Mouse (Mus musculus) kidney, postnatal 4 days (tissue): ENCODE data around the gene Micall2.
"Not testable (repeated sequence)": the region's sequence is repeated elsewhere in the genome, so short reads cannot be mapped to it uniquely, and the experiment has no call there.

ENCODE experiments used
- DNase-seq, 2 experiments: peaks; one replicate each; pipeline ENCODE4 v3.0.0; 2021; ENCODE audit warnings: mixed read lengths in 2 of 2

Micall2 gene

DNA sequence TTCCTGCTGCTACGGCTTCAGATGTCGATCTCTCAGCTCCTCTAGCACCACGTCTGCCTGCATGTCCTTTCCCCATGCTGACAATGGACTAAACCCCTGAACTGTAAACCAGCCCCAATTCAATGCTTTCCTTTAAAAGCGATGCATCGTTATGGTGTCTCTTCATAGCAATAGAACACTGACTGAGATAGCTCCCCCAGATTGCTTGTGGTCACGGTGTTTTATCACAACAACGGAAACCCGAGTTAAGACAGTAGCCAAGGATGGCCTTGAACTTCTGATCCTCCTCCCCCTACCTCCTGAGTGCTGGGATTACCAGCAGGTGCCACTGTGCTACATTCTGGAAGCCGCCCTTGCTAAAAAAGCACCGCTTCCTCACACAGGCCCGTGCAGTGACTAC is 8.9 kb downstream of the Micall2 start:
- DNase-seq = no peak

GRCm38 (mm10) chr5:139726186-139726585 is 9.9 kb downstream of the Micall2 start:
- no peak for DNase-seq

DNA sequence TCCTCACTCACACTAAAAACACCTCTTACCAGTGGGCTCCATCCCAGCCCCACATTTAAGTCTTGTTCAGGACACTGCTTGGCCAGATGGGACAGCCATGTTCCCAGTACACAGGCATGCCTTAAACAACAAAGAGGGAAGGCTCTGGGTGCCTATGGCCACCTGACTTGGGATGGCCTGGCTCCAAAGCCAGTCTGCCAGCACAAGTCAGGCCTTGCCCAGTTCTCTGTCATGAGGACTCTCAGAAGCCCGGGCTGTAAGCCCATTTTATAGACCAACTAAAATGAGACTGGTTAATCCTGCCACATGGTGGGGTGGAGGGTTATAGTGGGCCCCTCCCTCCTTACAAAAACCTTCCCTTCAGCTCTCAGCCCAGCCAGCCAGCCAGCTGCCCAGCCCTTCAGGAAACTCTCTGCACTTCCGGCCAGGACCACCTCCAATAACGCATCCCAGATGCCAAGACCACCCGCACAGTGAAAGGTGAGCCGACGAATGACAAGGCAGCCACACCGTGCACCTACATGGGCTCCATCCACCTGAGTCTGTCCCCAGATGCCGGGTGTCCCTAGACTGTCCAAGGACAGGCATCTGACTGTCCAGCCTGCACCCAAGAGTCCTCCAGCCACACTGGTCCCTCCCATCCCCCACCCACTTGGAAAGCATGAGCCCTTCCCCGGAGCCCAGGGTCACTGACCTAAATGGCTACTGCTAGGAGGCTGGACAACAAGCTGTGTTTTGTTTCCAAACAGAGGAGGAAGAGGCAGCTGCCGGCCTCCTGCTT is 11.6 kb downstream of the Micall2 start:
- peak; percentile 51 to 71 for DNase-seq

DNA sequence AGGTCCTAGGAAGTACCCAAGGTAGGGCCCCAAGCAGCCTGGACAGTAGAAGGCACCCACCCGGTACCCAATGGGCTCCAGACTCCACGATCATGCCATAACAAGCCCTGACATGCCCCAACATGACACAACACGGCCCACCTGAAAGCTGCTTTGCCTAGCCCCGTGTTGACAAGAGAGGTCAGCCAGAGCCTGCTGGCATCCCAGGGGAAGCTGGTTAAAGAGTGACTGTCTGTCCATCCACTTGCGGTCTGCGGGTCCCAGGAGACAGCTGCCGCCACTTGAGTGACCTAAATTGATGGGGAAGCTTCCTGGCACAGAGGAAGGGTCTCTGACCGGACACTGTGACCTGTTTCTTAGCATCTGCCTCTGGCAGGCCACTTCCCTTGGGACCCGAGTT is 13.0 kb downstream of the Micall2 start:
- peak; percentile 16 to 42 for DNase-seq

- no peak for DNase-seq
Observed at GRCm38 (mm10) chr5:139722709-139723108, 13.4 kb downstream of the Micall2 start.

DNA sequence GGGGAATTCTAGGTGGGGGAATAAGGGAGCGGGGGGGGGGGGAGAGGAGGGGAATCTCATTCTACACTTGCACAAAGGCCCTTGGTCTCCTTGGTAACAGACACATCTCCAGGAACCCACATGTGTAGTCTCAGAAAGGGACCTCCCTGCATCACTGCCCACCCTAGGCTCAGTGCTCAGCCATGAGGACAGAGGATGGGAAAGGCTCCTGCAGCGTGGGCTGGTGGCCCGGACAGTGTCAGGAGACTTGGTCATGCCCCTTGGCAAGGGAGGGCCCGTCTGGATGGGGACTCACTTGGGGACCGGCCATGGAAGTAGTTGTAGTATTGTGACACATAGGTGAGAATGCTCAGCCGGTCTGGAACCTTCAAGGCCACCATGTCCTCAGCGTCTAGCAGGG is 17.2 kb downstream of the Micall2 start:
- DNase-seq = no peak

DNA sequence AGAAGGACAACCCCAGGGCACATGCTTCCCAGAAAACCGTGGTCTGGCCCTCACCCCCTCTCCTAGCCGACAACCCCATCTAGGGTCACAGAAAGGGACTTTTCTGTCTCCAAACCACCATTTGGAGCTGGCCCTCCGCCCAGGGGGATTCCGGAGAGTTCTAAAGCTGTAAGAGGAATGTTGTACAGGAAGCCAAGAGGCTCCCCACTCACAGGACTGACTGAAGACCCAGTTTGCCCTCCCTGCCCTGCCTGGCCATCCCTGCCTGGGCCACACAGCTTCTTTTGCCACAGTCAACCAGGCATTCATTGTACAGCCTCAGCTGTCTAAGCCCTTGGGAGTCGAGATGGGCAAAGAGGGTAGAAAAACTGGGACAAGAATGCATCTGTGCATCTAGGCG is 17.6 kb downstream of the Micall2 start:
- DNase-seq = peak; percentile 73 to 82

DNA sequence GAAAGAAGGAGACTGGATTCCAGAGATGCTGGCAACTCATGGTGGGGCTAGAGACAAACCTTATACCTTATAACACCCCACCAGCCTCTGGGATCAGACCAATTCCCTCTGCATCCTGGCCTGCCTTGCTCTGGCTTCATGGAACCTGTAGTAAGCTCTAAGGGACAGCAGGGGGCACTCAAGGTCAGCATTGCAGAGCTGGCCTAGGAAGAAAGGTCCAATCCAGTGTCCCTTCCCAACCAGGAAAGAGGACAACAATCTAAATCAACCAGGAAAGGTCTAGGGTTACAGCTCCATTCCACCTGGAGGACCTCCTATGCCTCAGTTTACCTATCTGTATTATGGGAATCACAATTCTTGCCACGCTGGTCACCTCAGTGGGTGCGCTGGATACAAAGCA is 18.4 kb downstream of the Micall2 start:
- peak; percentile 70 to 80 for DNase-seq

DNA sequence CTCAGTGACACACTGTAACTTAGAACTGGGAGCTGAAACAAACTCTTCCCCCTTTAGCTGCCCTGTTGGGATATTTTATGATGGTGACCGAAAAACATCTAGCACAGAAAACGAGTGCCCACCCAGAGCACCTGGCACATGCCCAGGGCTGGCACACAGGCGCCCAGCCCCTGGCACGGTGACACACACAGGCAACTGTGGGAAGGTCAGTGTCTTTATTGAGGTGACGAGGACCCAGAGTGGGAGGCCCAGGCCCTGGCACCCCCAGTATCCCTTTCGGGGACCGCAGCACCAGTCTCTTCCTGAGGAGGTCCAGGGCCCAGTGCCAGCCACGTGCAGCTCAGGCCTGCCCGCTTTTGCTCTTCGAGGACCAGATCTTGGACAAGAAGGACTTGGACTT is 29.6 kb downstream of the Micall2 start:
- no peak for DNase-seq

GRCm38 (mm10) chr5:139702905-139703304 is 33.2 kb downstream of the Micall2 start:
- DNase-seq = peak; percentile 48 to 63

GRCm38 (mm10) chr5:139702236-139702635 is 33.9 kb downstream of the Micall2 start:
- DNase-seq = peak; percentile 26 to 37

GRCm38 (mm10) chr5:139696954-139697353 is 39.2 kb downstream of the Micall2 start:
- DNase-seq = no peak

DNA sequence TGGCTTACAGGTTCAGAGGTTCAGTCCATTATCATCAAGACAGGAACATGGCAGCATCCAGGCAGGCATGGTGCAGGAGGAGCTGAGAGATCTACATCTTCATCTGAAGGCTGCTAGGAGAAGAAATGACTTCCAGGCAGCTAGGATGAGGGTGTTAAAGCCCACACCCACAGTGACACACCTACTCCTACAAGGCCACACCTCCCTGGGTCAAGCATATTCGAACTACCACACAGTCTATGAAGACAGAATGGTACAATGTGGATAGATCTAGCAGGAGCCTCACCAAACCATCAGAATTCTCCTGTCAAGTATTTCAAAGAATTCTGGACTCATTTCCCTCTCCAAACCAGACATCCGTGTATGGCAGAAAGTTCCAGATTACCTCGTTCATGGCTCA is 40.3 kb downstream of the Micall2 start:
- not testable (repeated sequence) for DNase-seq

- DNase-seq = peak; percentile 84 to 91
Observed at GRCm38 (mm10) chr5:139694989-139695571, 41.1 kb downstream of the Micall2 start.

DNA sequence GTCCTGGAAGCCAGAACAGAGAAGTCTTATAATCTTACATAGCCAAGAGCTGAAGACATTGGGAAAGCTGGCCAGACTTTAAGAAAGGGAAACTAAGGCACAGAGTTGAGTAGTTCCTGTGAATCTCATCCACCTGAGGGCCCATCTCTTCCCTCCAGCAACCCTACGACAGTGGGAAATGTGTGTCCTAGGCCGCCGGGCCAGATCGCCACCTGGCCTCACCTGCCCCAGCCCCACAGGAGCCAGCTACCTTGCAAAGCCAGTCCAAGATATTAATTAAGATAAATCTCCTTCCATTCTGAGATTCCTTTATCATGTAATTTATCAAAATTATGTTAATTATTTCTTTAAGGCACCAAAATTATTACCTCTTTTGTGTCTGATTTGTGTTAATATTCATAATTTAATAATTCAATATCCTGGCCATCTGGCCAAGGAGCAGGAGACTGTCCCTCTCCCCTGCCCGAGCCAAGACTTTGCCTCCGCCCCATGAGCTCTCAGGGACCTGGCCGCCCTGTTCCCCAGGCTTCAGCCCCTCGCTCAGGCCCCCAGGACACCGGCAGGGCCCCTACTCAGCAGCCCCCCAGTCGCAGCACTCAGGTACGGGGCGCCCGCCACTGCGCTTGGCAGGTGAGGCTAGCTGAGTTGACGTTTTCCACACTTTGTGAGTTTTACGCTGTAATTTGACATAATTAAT is 41.7 kb downstream of the Micall2 start:
- DNase-seq = no peak

DNA sequence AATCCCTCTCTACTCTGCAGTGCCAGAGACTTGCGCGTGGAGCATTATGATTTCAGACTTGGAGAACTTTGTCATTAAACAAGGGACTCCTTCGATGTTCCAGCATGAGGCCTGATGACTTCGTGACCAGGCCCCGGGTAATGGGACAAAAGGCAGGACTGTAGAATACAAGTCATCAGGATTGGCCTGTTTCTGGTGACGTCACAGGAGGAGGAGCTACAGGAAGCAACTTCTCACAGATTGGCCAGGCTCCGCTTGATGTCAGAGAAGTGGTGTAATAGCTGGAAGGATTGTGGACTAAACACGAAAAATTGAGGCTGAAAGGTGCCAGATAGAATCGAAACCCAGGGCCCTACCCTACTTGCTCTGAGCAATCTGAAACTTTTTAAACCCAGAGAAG is 45.3 kb downstream of the Micall2 start:
- DNase-seq = no peak

GRCm38 (mm10) chr5:139688356-139688755 is 47.8 kb downstream of the Micall2 start:
- no peak for DNase-seq

DNA sequence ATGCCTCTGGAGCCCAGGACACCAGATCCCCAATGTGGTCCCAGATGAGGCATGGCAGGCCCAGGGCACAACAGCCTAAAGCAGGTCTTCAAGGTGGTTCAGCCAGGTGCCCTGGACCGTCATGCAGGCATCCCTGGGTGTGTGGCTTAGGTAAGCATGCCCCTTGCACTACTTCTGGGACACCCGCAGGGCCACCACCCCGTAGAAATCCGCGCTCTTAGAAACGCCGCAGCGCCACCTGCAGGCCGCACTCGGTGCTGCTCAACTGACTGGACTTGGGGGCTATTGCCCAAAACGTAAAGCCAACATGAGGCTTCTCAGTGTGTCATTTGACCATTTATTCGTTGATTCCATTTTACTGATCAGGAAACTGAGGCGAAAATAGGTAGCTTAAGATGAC is 48.5 kb downstream of the Micall2 start:
- peak; percentile 78 to 80 for DNase-seq

- peak; percentile 68 to 76 for DNase-seq
Observed at GRCm38 (mm10) chr5:139686530-139687249, 49.4 kb downstream of the Micall2 start.

GRCm38 (mm10) chr5:139683228-139683627 is 52.9 kb downstream of the Micall2 start:
- DNase-seq = no peak

DNA sequence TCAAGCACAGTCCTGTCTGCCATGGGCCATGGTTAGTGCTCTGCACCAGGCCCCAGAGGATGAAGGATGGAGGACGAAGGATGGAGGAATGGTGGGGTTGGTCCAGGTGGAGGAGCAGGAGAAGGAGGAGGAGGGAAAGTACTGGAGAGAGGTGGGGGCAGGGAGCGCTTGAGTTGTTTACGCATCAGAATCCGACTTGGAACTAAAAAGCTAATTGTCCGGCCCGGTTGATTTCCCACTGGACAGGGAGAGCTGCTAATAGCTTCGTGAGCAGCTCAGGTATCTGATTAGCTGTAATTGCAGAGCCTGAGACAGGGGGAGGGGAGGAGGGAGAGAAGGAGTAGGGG is 53.5 kb downstream of the Micall2 start:
- no peak for DNase-seq

DNA sequence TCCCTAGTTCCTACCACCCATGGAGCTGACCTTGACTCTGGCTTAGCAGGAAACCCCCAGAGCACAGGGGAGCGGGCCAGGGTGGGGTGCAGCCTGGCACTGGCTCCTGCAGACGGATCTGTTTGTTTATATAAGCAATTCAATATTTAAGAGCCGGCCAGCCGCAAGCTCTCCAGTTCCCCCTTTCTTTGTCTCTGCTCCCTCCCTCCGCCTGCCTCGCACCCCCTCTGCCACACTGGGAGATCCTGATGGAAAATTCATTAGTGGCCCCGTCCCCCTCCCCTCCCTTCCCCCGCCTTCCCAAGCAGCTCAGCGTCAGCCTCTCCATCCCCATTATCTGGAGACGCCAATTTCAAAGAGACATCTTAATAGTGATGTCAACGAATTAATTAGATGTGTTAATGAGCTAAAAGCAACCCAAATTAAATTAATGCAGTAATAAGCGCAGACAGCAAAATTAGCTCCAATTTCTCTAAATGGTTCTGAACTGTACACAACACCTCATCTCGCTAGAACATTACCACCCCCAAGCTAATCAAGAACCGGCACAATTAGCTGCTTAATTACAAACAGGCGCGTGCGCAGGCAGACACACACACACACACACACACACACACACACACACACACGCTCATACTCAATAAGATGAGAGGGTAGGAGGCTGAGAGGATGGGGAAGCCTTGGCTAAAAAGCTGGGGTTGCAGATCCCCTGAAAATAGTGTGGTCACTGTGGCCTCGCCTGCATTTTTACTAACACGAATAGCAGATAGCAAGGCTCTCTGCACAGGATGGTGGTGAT is 54.1 kb downstream of the Micall2 start:
- DNase-seq = no peak

- DNase-seq = no peak
Observed at GRCm38 (mm10) chr5:139675707-139675967, 60.5 kb downstream of the Micall2 start.
